ENCODE assay signal across 35 mouse cellular contexts in genomic region chr5:108337385-108337784, GRCm38 (mm10). TPM values are rescaled to one million over a fixed set of nuclear protein-coding genes. Genes with fewer than 3 reads are reported as not detected.
DNase-seq lines count a peak whose midpoint lies in the region; ATAC-seq and TF ChIP-seq lines count a peak whose summit lies in the region.
"Had no signal": no experiment of that assay in that cellular context is flagged by ENCODE, and none has a peak within 500 bp of the region (broad histone marks: within the 10 kb centered on the region; RNA-seq: fewer than 3 reads in every experiment).

No protein-coding gene starts in this region.

- no peak for TF ChIP-seq RAD21 in MEL (IDR thresholded peaks at IDR 0.05; ENCODE audit: low read depth, low read length)

- WGBS in liver, embryonic 12.5 days (ENCODE audit: insufficient replicate concordance) = 35% methylated on average over 4 of the region's 4 CpGs
- 68% methylated on average over 4 of the region's 4 CpGs for WGBS in liver, postnatal 0 days (ENCODE audit: insufficient replicate concordance)
- WGBS in embryonic facial prominence, embryonic 10.5 days = 80% methylated on average over 4 of the region's 4 CpGs

- no peaks in the 10 kb centered on the region for H3K9me3 ChIP-seq in MEL (replicated peaks; ENCODE audit: insufficient read depth, low read length)
- no peaks in the 10 kb centered on the region for H3K9me3 ChIP-seq in liver, embryonic 12.5 days (replicated peaks)
- H3K9me3 ChIP-seq in liver, postnatal 0 days (ENCODE audit: low read length) = no peaks in the 10 kb centered on the region
- H3K9me3 ChIP-seq in embryonic facial prominence, embryonic 10.5 days = no peaks in the 10 kb centered on the region
- H3K9me3 ChIP-seq: forebrain, embryonic 13.5 days; hindbrain, embryonic 10.5 days; hindbrain, embryonic 15.5 days; kidney, embryonic 15.5 days; midbrain, embryonic 10.5 days; midbrain, embryonic 15.5 days; neural tube, embryonic 15.5 days had no signal

- no peaks in the 10 kb centered on the region for H3K27me3 ChIP-seq in MEL (ENCODE audit: control insufficient read depth in 1 of 2, insufficient read depth in 2 of 2, low read length in 2 of 2)
- no peaks in the 10 kb centered on the region for H3K27me3 ChIP-seq in liver, embryonic 12.5 days (replicated peaks)
- no peaks in the 10 kb centered on the region for H3K27me3 ChIP-seq in liver, postnatal 0 days (ENCODE audit: insufficient read depth, low read length)
- no peaks in the 10 kb centered on the region for H3K27me3 ChIP-seq in embryonic facial prominence, embryonic 10.5 days (replicated peaks; ENCODE audit: low read depth, poor library complexity, severe bottlenecking)
- H3K27me3 ChIP-seq: CH12.LX; forebrain, embryonic 13.5 days; hindbrain, embryonic 15.5 days; kidney, embryonic 15.5 days; midbrain, embryonic 15.5 days; neural tube, embryonic 15.5 days; Patski had no signal

- peak; percentile 76 for ATAC-seq in liver, embryonic 12.5 days
- ATAC-seq in liver, postnatal 0 days = no peak
- ATAC-seq: forebrain, embryonic 13.5 days; inflammation-experienced regulatory T-cells, adult 6 months; midbrain, embryonic 15.5 days; Patski had no signal

- H3K36me3 ChIP-seq in MEL (ENCODE audit: control insufficient read depth in 1 of 2, insufficient read depth in 2 of 2, low read length in 2 of 2) = peaks cover 6 to 27% of the 10 kb centered on the region in 2 experiments
- peaks cover 48% of the 10 kb centered on the region for H3K36me3 ChIP-seq in liver, embryonic 12.5 days
- H3K36me3 ChIP-seq in liver, postnatal 0 days (replicated peaks; ENCODE audit: insufficient read depth, low read length) = peaks cover 13% of the 10 kb centered on the region
- peaks cover 60% of the 10 kb centered on the region for H3K36me3 ChIP-seq in embryonic facial prominence, embryonic 10.5 days (replicated peaks)

- no peak overlapping the region for H3K4me2 ChIP-seq in liver, embryonic 12.5 days
- H3K4me2 ChIP-seq in liver, postnatal 0 days (ENCODE audit: low read depth, low read length) = no peak overlapping the region
- H3K4me2 ChIP-seq: forebrain, embryonic 13.5 days; hindbrain, embryonic 15.5 days; kidney, embryonic 15.5 days; midbrain, embryonic 15.5 days; neural tube, embryonic 15.5 days had no signal

- H3K79me2 ChIP-seq in MEL (ENCODE audit: control insufficient read depth, insufficient read depth, low read length, poor library complexity) = no peaks in the 10 kb centered on the region

- TF ChIP-seq EP300 in MEL (IDR thresholded peaks at IDR 0.05; ENCODE audit: low read depth in 1 of 2, low read length in 2 of 2) = peak; percentile 94 to 95
- peak; percentile 15; the same call in 1 of the 2 replicates for TF ChIP-seq EP300 in liver, postnatal 0 days (IDR thresholded peaks at IDR 0.05; ENCODE audit: low read depth)

- no peak overlapping the region for H3K4me3 ChIP-seq in MEL (ENCODE audit: control insufficient read depth in 1 of 2, insufficient read depth in 1 of 2, low read depth in 2 of 2, low read length in 2 of 2)
- no peak overlapping the region for H3K4me3 ChIP-seq in liver, embryonic 12.5 days
- no peak overlapping the region for H3K4me3 ChIP-seq in liver, postnatal 0 days (ENCODE audit: low read depth, low read length)
- H3K4me3 ChIP-seq in embryonic facial prominence, embryonic 10.5 days = no peak overlapping the region
- H3K4me3 ChIP-seq: forebrain, embryonic 13.5 days; heart, adult 2 months; hindbrain, embryonic 10.5 days; hindbrain, embryonic 15.5 days; kidney, embryonic 15.5 days; midbrain, embryonic 10.5 days; midbrain, embryonic 15.5 days; neural tube, embryonic 15.5 days had no signal

- TF ChIP-seq POLR2A in MEL (IDR thresholded peaks at IDR 0.05; ENCODE audit: control insufficient read depth in 1 of 2, insufficient read depth in 1 of 2, low read depth in 1 of 2, low read length in 2 of 2, poor library complexity in 1 of 2) = no peak

- H3K27ac ChIP-seq in MEL (ENCODE audit: control insufficient read depth, low read depth, low read length) = peak overlapping the region; percentile 65
- H3K27ac ChIP-seq in liver, embryonic 12.5 days = no peak overlapping the region
- no peak overlapping the region for H3K27ac ChIP-seq in liver, postnatal 0 days (ENCODE audit: low read depth)
- no peak overlapping the region for H3K27ac ChIP-seq in embryonic facial prominence, embryonic 10.5 days (replicated peaks)
- H3K27ac ChIP-seq: forebrain, embryonic 13.5 days; heart, adult 2 months; hindbrain, embryonic 10.5 days; hindbrain, embryonic 15.5 days; kidney, embryonic 15.5 days; midbrain, embryonic 10.5 days; midbrain, embryonic 15.5 days; neural tube, embryonic 15.5 days had no signal

- TF ChIP-seq CTCF in MEL (IDR thresholded peaks at IDR 0.05 in 2 of 3, conservative IDR thresholded peaks at IDR 0.05 in 1 of 3; ENCODE audit: control insufficient read depth in 1 of 3, insufficient read depth in 1 of 3, low read depth in 2 of 3, low read length in 3 of 3, poor library complexity in 1 of 3, severe bottlenecking in 1 of 3) = no peak
- no peak for TF ChIP-seq CTCF in liver, postnatal 0 days (IDR thresholded peaks at IDR 0.05; ENCODE audit: low read depth)

- peak; percentile 81 for DNase-seq in MEL (ENCODE audit: low read depth, low spot score)
- DNase-seq in c-Kit-positive CD71-positive TER-119-negative erythroid progenitor cells, embryonic 14.5 days (ENCODE audit: low read depth) = peak; percentile 67
- DNase-seq in liver, postnatal 0 days = no peak
- DNase-seq in ovary, postnatal 14 days (ENCODE audit: low spot score) = no peak
- DNase-seq in cerebellum, postnatal 14 days = no peak
- DNase-seq in embryonic facial prominence, embryonic 10.5 days (ENCODE audit: low spot score) = no peak
- DNase-seq: adrenal gland, postnatal 10 days; cerebellum, adult 11-12 months; cerebellum, adult 9-11 months; gastrocnemius, postnatal 10 days; heart, adult 2 months; heart, postnatal 14 days; kidney, adult 11 months; kidney, postnatal 36 days; lung, postnatal 36 days; right cerebral cortex, postnatal 25 days; spleen, adult 18-20 months; thymus, postnatal 4 days had no signal

- no peak overlapping the region for H3K9ac ChIP-seq in MEL (ENCODE audit: control insufficient read depth, low read depth, low read length, poor library complexity, severe bottlenecking)
- no peak overlapping the region for H3K9ac ChIP-seq in liver, embryonic 12.5 days
- no peak overlapping the region for H3K9ac ChIP-seq in liver, postnatal 0 days (replicated peaks)
- H3K9ac ChIP-seq: forebrain, embryonic 13.5 days; hindbrain, embryonic 15.5 days; kidney, embryonic 15.5 days; midbrain, embryonic 15.5 days; neural tube, embryonic 15.5 days had no signal

- H3K4me1 ChIP-seq in MEL (ENCODE audit: control insufficient read depth in 1 of 2, insufficient read depth in 2 of 2, low read length in 2 of 2) = peaks cover 17 to 30% of the 10 kb centered on the region in 2 experiments
- peaks cover 13% of the 10 kb centered on the region for H3K4me1 ChIP-seq in liver, embryonic 12.5 days
- no peaks in the 10 kb centered on the region for H3K4me1 ChIP-seq in liver, postnatal 0 days (ENCODE audit: insufficient read depth)
- no peaks in the 10 kb centered on the region for H3K4me1 ChIP-seq in embryonic facial prominence, embryonic 10.5 days
- H3K4me1 ChIP-seq: forebrain, embryonic 13.5 days; hindbrain, embryonic 10.5 days; hindbrain, embryonic 15.5 days; kidney, embryonic 15.5 days; midbrain, embryonic 10.5 days; midbrain, embryonic 15.5 days; neural tube, embryonic 15.5 days had no signal

TF ChIP-seq in MEL, 35 proteins besides CTCF, POLR2A, EP300 and RAD21 (continues in another document):
- peak; percentile 94 for TF ChIP-seq TCF12 (IDR thresholded peaks at IDR 0.05; ENCODE audit: low read depth, low read length)
- no peak for TF ChIP-seq ZNF384 (IDR thresholded peaks at IDR 0.05; ENCODE audit: low read depth, low read length)
- TF ChIP-seq MAZ (IDR thresholded peaks at IDR 0.05; ENCODE audit: low read depth, low read length) = no peak
- peak; percentile 75; the same call in 1 of the 2 replicates for TF ChIP-seq MXI1 (IDR thresholded peaks at IDR 0.05; ENCODE audit: low read depth, low read length)
- TF ChIP-seq MAX (IDR thresholded peaks at IDR 0.05; ENCODE audit: low read length) = peak; percentile 68; the same call in 1 of the 2 replicates
- no peak for TF ChIP-seq JUND (IDR thresholded peaks at IDR 0.05; ENCODE audit: low read depth, low read length)
- 0 out of 2 replicates have a peak, but pooled peaks have one; percentile 24 for TF ChIP-seq TBP (IDR thresholded peaks at IDR 0.05; ENCODE audit: low read depth, low read length)
- TF ChIP-seq NELFE (IDR thresholded peaks at IDR 0.05; ENCODE audit: low read depth, low read length) = no peak
- TF ChIP-seq GABPA (IDR thresholded peaks at IDR 0.05; ENCODE audit: low read depth, low read length) = no peak
- TF ChIP-seq SMC3 (IDR thresholded peaks at IDR 0.05; ENCODE audit: low read depth, low read length) = no peak
- TF ChIP-seq ZKSCAN1 (IDR thresholded peaks at IDR 0.05; ENCODE audit: low read depth, low read length) = no peak

RNA-seq across cellular contexts. Expression of gene Pigg, which starts 25.0 kb away (rescaled TPM):
- total RNA-seq in MEL (2012; rRNA removed) = 8.9 and 11.2 TPM in 2 replicates
- polyA plus RNA-seq in MEL (2012; ENCODE audit: insufficient read depth in 1 of 2, insufficient read length in 2 of 2, low read depth in 1 of 2, low replicate concordance in 2 of 2, missing spikeins in 1 of 2) = 1 to 10 TPM in 1 of 2 experiments, not detected in 1; 6.7 TPM
- polyA plus RNA-seq in liver, embryonic 12.5 days (2016; fragmentation: Nextera tagmentation; extraction: Ambion mirVana) = 5.6 and 6.0 TPM in 2 replicates
- 1.7 and 1.9 TPM in 2 replicates for polyA plus RNA-seq in liver, postnatal 0 days (2015; fragmentation: Nextera tagmentation; extraction: Ambion mirVana)
- polyA plus RNA-seq in embryonic facial prominence, embryonic 10.5 days (2016; fragmentation: Nextera tagmentation; extraction: Ambion mirVana) = 6.4 and 7.6 TPM in 2 replicates

RNA-seq across cellular contexts. Expression of gene Gm42517, which starts 30.3 kb away (rescaled TPM):
- not detected in 2 replicates for total RNA-seq in MEL (2012; rRNA removed)
- polyA plus RNA-seq in MEL (2012; ENCODE audit: insufficient read depth in 1 of 2, insufficient read length in 2 of 2, low read depth in 1 of 2, low replicate concordance in 2 of 2, missing spikeins in 1 of 2) = not detected
- 0.07 TPM in 1 of 2 replicates, not detected in the other for polyA plus RNA-seq in liver, embryonic 12.5 days (2016; fragmentation: Nextera tagmentation; extraction: Ambion mirVana)
- 0.14 TPM in 1 of 2 replicates, not detected in the other for polyA plus RNA-seq in liver, postnatal 0 days (2015; fragmentation: Nextera tagmentation; extraction: Ambion mirVana)
- not detected in 2 replicates for polyA plus RNA-seq in embryonic facial prominence, embryonic 10.5 days (2016; fragmentation: Nextera tagmentation; extraction: Ambion mirVana)
- total RNA-seq: CH12.LX; liver, adult 2 months had no signal
- polyA plus RNA-seq: embryonic facial prominence, embryonic 11.5 days; hindbrain, embryonic 10.5 days; inflammation-experienced regulatory T-cells, adult 6 months; kidney, embryonic 15.5 days; limb, embryonic 11.5 days; liver, adult 2 months; lung, embryonic 16.5 days; midbrain, embryonic 10.5 days; thymus, postnatal 0 days had no signal

RNA-seq across cellular contexts. Expression of gene Pde6b, which starts 50.8 kb away (rescaled TPM):
- total RNA-seq in MEL (2012; rRNA removed) = 0.12 TPM in 1 of 2 replicates, not detected in the other
- polyA plus RNA-seq in MEL (2012; ENCODE audit: insufficient read depth in 1 of 2, insufficient read length in 2 of 2, low read depth in 1 of 2, low replicate concordance in 2 of 2, missing spikeins in 1 of 2) = under 1 TPM in 1 of 2 experiments, not detected in 1; 0.07 TPM
- 0.17 and 0.24 TPM in 2 replicates for polyA plus RNA-seq in liver, embryonic 12.5 days (2016; fragmentation: Nextera tagmentation; extraction: Ambion mirVana)
- polyA plus RNA-seq in liver, postnatal 0 days (2015; fragmentation: Nextera tagmentation; extraction: Ambion mirVana) = 0.06 and 0.15 TPM in 2 replicates
- polyA plus RNA-seq in embryonic facial prominence, embryonic 10.5 days (2016; fragmentation: Nextera tagmentation; extraction: Ambion mirVana) = 0.16 and 0.39 TPM in 2 replicates
- total RNA-seq: adrenal gland, postnatal 10 days; CH12.LX; gastrocnemius, postnatal 10 days; heart, adult 2 months; heart, postnatal 14 days; liver, adult 2 months had no signal
- polyA plus RNA-seq: embryonic facial prominence, embryonic 11.5 days; heart, adult 2 months; heart, embryonic 14.5 days; liver, adult 2 months had no signal

Comparison
In these comparisons a context has a peak if more than half of its experiments do, and no peak if none do; other contexts are left out.
1. DNase-seq: peak in MEL (single experiment) and c-Kit-positive CD71-positive TER-119-negative erythroid progenitor cells, embryonic 14.5 days (single experiment); none in liver, postnatal 0 days (single experiment), ovary, postnatal 14 days (single experiment), cerebellum, postnatal 14 days (0 of 2) and embryonic facial prominence, embryonic 10.5 days (single experiment).